Mouse (Mus musculus): ENCODE data around the gene Astn1. TPM values are rescaled to one million over a fixed set of nuclear protein-coding genes. Genes with fewer than 3 reads are reported as not detected.

Gene Astn1
- polyA plus RNA-seq, 1 experiment from 2014 or later = 8.5 TPM

DNA sequence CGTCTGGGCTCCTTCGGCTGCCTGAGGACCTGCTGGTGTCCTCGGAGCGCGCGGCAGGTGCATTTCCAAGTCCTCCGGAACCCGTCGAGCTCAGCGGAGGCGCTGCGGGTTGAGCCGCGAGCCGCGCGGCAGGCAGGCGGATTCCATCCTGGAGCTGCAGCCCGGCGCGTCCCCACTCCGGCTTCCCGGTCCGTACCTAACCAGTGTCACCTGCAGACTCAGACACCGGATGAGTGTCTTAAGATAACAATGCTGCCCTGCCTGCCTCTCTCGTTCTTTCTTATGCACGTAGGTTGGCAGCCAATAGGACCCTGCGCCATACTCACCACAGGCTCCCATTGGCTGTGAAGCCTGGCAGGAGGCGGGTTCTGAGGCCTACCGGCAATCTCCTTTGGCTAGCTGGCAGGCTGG lies 6.0 kb upstream of the Astn1 start, which contains the start of gene Brinp2:
Brinp2 (minus strand) TSS at position 276 of the 411 bp plus-strand sequence.
- Histone ChIP-seq H3K4me3 (ENCODE audit: low read depth, low read length) (peak within 1 kb of the TSS; percentile 43), H3K4me2 (ENCODE audit: low read depth, low read length) (peak within 1 kb of the TSS; percentile 64), H3K9me3 (replicated peaks; ENCODE audit: control insufficient read depth, low read length) (no peaks in the 10 kb centered on the region), H3K4me1 (ENCODE audit: control insufficient read depth, insufficient read depth, low read length) (no peaks in the 10 kb centered on the region), H3K36me3 (replicated peaks; ENCODE audit: control insufficient read depth, insufficient read depth, low read depth, low read length) (no peaks in the 10 kb centered on the region), H3K27me3 (ENCODE audit: control insufficient read depth, insufficient read depth, low read length) (peaks cover 13% of the 10 kb centered on the region), H3K9ac (replicated peaks; ENCODE audit: low read length) (peak within 1 kb of the TSS; percentile 2; the same call in 1 of the 2 replicates), H3K27ac (replicated peaks; ENCODE audit: low read depth, low read length) (no peak within 1 kb of the TSS)
- peak; percentile 87 for DNase-seq (ENCODE audit: low spot score)
- peak; percentile 97 for ATAC-seq (replicated peaks; ENCODE audit: insufficient number of reproducible peaks, low FRiP score, low TSS enrichment, low read depth)
- WGBS = under 1% methylated on average over 30 of the region's 30 CpGs

GRCm38 (mm10) chr1:158362292-158363101 lies 424 bp downstream of the Astn1 start:
- peak; percentile 57 for DNase-seq (ENCODE audit: low spot score)
- Histone ChIP-seq H3K9me3 (replicated peaks; ENCODE audit: control insufficient read depth, low read length) (no peaks in the 10 kb centered on the region), H3K4me3 (ENCODE audit: low read depth, low read length) (peak overlapping the region; percentile 56), H3K36me3 (replicated peaks; ENCODE audit: control insufficient read depth, insufficient read depth, low read depth, low read length) (no peaks in the 10 kb centered on the region), H3K27ac (replicated peaks; ENCODE audit: low read depth, low read length) (no peak overlapping the region; the same call in 1 of the 2 replicates), H3K4me2 (ENCODE audit: low read depth, low read length) (peak overlapping the region; percentile 76), H3K9ac (replicated peaks; ENCODE audit: low read length) (peak overlapping the region; percentile 81), H3K27me3 (ENCODE audit: control insufficient read depth, insufficient read depth, low read length) (no peaks in the 10 kb centered on the region; the same call in 1 of the 2 replicates), H3K4me1 (ENCODE audit: control insufficient read depth, insufficient read depth, low read length) (no peaks in the 10 kb centered on the region)
- under 1% methylated on average over 36 of the region's 37 CpGs for WGBS
- ATAC-seq (replicated peaks; ENCODE audit: insufficient number of reproducible peaks, low FRiP score, low TSS enrichment, low read depth) = peak; percentile 88

GRCm38 (mm10) chr1:158364461-158364860 lies 2.4 kb downstream of the Astn1 start:
- no peak overlapping the region for H3K27ac ChIP-seq (replicated peaks; ENCODE audit: low read depth, low read length)
- ATAC-seq (replicated peaks; ENCODE audit: insufficient number of reproducible peaks, low FRiP score, low TSS enrichment, low read depth) = no peak
- H3K9ac ChIP-seq (replicated peaks; ENCODE audit: low read length) = no peak overlapping the region

GRCm38 (mm10) chr1:158382277-158382676 lies 20.2 kb downstream of the Astn1 start:
- Histone ChIP-seq H3K36me3 (replicated peaks; ENCODE audit: control insufficient read depth, insufficient read depth, low read depth, low read length) (no peaks in the 10 kb centered on the region), H3K27me3 (ENCODE audit: control insufficient read depth, insufficient read depth, low read length) (no peaks in the 10 kb centered on the region), H3K9me3 (replicated peaks; ENCODE audit: control insufficient read depth, low read length) (no peaks in the 10 kb centered on the region), H3K4me2 (ENCODE audit: low read depth, low read length) (no peak overlapping the region), H3K9ac (replicated peaks; ENCODE audit: low read length) (no peak overlapping the region), H3K4me3 (ENCODE audit: low read depth, low read length) (no peak overlapping the region), H3K27ac (replicated peaks; ENCODE audit: low read depth, low read length) (no peak overlapping the region), H3K4me1 (ENCODE audit: control insufficient read depth, insufficient read depth, low read length) (no peaks in the 10 kb centered on the region)
- ATAC-seq (replicated peaks; ENCODE audit: insufficient number of reproducible peaks, low FRiP score, low TSS enrichment, low read depth) = no peak
- no peak for DNase-seq (ENCODE audit: low spot score)
- WGBS = 88% methylated on average over 6 of the region's 6 CpGs

More at GRCm38 (mm10) chr1:158364461-158364860, 2.4 kb downstream of the Astn1 start:
- WGBS = 52% methylated on average over 1 of the region's 1 CpGs
- no peaks in the 10 kb centered on the region for H3K9me3 ChIP-seq (replicated peaks; ENCODE audit: control insufficient read depth, low read length)
- H3K27me3 ChIP-seq (ENCODE audit: control insufficient read depth, insufficient read depth, low read length) = no peaks in the 10 kb centered on the region
- peak; percentile 28 for DNase-seq (ENCODE audit: low spot score)
- no peaks in the 10 kb centered on the region for H3K36me3 ChIP-seq (replicated peaks; ENCODE audit: control insufficient read depth, insufficient read depth, low read depth, low read length)
- H3K4me2 ChIP-seq (ENCODE audit: low read depth, low read length) = no peak overlapping the region
- no peak overlapping the region for H3K4me3 ChIP-seq (ENCODE audit: low read depth, low read length)
- no peaks in the 10 kb centered on the region for H3K4me1 ChIP-seq (ENCODE audit: control insufficient read depth, insufficient read depth, low read length)

- 53% methylated on average over 3 of the region's 3 CpGs for WGBS
- ATAC-seq (replicated peaks; ENCODE audit: insufficient number of reproducible peaks, low FRiP score, low TSS enrichment, low read depth) (0 out of 2 replicates have a peak, but pooled peaks have one; percentile 18), DNase-seq (ENCODE audit: low spot score) (peak; percentile 61)
- Histone ChIP-seq H3K9ac (replicated peaks; ENCODE audit: low read length) (no peak overlapping the region), H3K4me3 (ENCODE audit: low read depth, low read length) (no peak overlapping the region), H3K27ac (replicated peaks; ENCODE audit: low read depth, low read length) (no peak overlapping the region), H3K27me3 (ENCODE audit: control insufficient read depth, insufficient read depth, low read length) (no peaks in the 10 kb centered on the region), H3K4me1 (ENCODE audit: control insufficient read depth, insufficient read depth, low read length) (no peaks in the 10 kb centered on the region), H3K4me2 (ENCODE audit: low read depth, low read length) (no peak overlapping the region), H3K36me3 (replicated peaks; ENCODE audit: control insufficient read depth, insufficient read depth, low read depth, low read length) (no peaks in the 10 kb centered on the region), H3K9me3 (replicated peaks; ENCODE audit: control insufficient read depth, low read length) (no peaks in the 10 kb centered on the region)
Measured at GRCm38 (mm10) chr1:158383210-158383609, 21.1 kb downstream of the Astn1 start.

GRCm38 (mm10) chr1:158385311-158385710 lies 23.2 kb downstream of the Astn1 start:
- ATAC-seq (replicated peaks; ENCODE audit: insufficient number of reproducible peaks, low FRiP score, low TSS enrichment, low read depth) = no peak
- 93% methylated on average over 2 of the region's 2 CpGs for WGBS

DNA sequence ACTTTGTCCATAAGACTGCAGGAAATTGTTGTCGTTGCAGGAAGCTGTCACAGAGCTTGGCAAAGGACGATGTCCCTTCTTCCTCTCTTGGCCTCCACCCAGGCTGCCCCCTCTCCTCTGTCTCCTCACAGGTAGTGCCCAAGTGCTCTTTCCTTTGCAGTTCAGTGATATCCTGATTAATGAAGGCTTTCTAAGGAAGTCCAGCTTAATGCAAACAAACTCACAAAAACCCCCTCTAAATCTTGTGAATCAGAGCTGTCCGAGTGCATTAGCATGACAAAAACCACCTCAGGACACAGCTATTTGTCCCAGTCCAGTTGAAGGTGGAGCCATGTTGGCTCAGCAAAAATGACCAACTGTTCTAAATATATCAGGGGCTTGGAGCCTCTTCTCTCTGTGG lies 24.7 kb downstream of the Astn1 start:
- no peaks in the 10 kb centered on the region for H3K36me3 ChIP-seq (replicated peaks; ENCODE audit: control insufficient read depth, insufficient read depth, low read depth, low read length)
- H3K4me2 ChIP-seq (ENCODE audit: low read depth, low read length) = no peak overlapping the region
- H3K9ac ChIP-seq (replicated peaks; ENCODE audit: low read length) = no peak overlapping the region
- H3K27me3 ChIP-seq (ENCODE audit: control insufficient read depth, insufficient read depth, low read length) = no peaks in the 10 kb centered on the region
- no peaks in the 10 kb centered on the region for H3K4me1 ChIP-seq (ENCODE audit: control insufficient read depth, insufficient read depth, low read length)
- H3K9me3 ChIP-seq (replicated peaks; ENCODE audit: control insufficient read depth, low read length) = no peaks in the 10 kb centered on the region
- ATAC-seq (replicated peaks; ENCODE audit: insufficient number of reproducible peaks, low FRiP score, low TSS enrichment, low read depth) (no peak), DNase-seq (ENCODE audit: low spot score) (no peak)
- H3K4me3 ChIP-seq (ENCODE audit: low read depth, low read length) = no peak overlapping the region
- 49% methylated on average over 3 of the region's 3 CpGs for WGBS
- H3K27ac ChIP-seq (replicated peaks; ENCODE audit: low read depth, low read length) = no peak overlapping the region

More at GRCm38 (mm10) chr1:158385311-158385710, 23.2 kb downstream of the Astn1 start:
- Histone ChIP-seq H3K36me3 (replicated peaks; ENCODE audit: control insufficient read depth, insufficient read depth, low read depth, low read length) (no peaks in the 10 kb centered on the region), H3K9me3 (replicated peaks; ENCODE audit: control insufficient read depth, low read length) (no peaks in the 10 kb centered on the region), H3K27ac (replicated peaks; ENCODE audit: low read depth, low read length) (no peak overlapping the region), H3K4me3 (ENCODE audit: low read depth, low read length) (no peak overlapping the region), H3K4me1 (ENCODE audit: control insufficient read depth, insufficient read depth, low read length) (no peaks in the 10 kb centered on the region), H3K9ac (replicated peaks; ENCODE audit: low read length) (no peak overlapping the region), H3K4me2 (ENCODE audit: low read depth, low read length) (no peak overlapping the region), H3K27me3 (ENCODE audit: control insufficient read depth, insufficient read depth, low read length) (no peaks in the 10 kb centered on the region)
- no peak for DNase-seq (ENCODE audit: low spot score)

DNA sequence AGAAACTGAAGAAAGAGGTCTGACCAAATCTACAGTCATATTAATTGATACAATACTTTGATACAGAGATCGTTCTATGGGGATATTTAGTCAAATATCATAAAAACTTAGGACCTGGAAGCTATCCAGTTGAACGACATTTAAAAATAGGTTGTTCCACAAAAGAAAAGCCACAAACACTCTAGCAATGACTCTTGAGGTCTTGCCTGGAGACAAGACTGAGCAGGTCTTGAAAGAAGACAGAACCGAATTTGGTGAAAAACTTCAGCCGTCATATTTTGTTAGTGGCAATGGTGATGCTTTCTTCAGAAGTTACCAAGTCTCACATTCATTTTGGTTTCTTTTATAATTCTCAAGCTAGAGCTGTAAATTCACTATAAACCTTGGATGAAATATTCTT lies 26.9 kb downstream of the Astn1 start:
- Histone ChIP-seq H3K4me2 (ENCODE audit: low read depth, low read length) (no peak overlapping the region), H3K27ac (replicated peaks; ENCODE audit: low read depth, low read length) (no peak overlapping the region), H3K4me3 (ENCODE audit: low read depth, low read length) (no peak overlapping the region), H3K27me3 (ENCODE audit: control insufficient read depth, insufficient read depth, low read length) (no peaks in the 10 kb centered on the region), H3K36me3 (replicated peaks; ENCODE audit: control insufficient read depth, insufficient read depth, low read depth, low read length) (no peaks in the 10 kb centered on the region), H3K9ac (replicated peaks; ENCODE audit: low read length) (no peak overlapping the region), H3K9me3 (replicated peaks; ENCODE audit: control insufficient read depth, low read length) (no peaks in the 10 kb centered on the region), H3K4me1 (ENCODE audit: control insufficient read depth, insufficient read depth, low read length) (no peaks in the 10 kb centered on the region)
- no peak for DNase-seq (ENCODE audit: low spot score)
- no peak for ATAC-seq (replicated peaks; ENCODE audit: insufficient number of reproducible peaks, low FRiP score, low TSS enrichment, low read depth)
- WGBS = 91% methylated on average over 4 of the region's 4 CpGs

Data from embryonic facial prominence, embryonic 11.5 days (tissue).